Mouse (Mus musculus): ENCODE results near the gene Dedd2.

DNA sequence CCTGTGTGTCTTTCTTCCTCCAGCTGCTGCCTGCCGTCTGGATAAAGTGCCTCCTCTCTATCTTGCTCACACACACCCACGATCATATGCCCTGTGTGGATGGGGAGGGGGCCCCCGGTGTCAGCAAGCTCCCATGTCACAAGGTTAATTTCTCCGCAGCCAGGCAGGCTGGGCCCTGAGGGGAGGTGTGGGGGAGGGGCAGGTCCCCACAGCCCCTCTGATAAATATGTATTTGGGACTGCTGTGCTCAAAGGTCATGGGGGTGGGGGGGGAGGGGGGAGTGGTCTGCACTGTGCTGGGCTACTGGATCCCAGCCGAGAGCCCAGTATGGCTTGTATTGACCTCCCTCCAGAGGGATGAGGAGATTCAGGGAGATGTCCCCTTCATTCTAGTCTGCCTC, 47.7 kb downstream of the Dedd2 start:
- TF ChIP-seq POLR2A (IDR thresholded peaks at IDR 0.05; ENCODE audit: borderline replicate concordance, low read depth, low read length) (no peak), CTCF (IDR thresholded peaks at IDR 0.05; ENCODE audit: low read depth, low read length) (no peak)
